Comparison of ENCODE assay signal across 8 mouse cellular contexts in the genomic region with DNA sequence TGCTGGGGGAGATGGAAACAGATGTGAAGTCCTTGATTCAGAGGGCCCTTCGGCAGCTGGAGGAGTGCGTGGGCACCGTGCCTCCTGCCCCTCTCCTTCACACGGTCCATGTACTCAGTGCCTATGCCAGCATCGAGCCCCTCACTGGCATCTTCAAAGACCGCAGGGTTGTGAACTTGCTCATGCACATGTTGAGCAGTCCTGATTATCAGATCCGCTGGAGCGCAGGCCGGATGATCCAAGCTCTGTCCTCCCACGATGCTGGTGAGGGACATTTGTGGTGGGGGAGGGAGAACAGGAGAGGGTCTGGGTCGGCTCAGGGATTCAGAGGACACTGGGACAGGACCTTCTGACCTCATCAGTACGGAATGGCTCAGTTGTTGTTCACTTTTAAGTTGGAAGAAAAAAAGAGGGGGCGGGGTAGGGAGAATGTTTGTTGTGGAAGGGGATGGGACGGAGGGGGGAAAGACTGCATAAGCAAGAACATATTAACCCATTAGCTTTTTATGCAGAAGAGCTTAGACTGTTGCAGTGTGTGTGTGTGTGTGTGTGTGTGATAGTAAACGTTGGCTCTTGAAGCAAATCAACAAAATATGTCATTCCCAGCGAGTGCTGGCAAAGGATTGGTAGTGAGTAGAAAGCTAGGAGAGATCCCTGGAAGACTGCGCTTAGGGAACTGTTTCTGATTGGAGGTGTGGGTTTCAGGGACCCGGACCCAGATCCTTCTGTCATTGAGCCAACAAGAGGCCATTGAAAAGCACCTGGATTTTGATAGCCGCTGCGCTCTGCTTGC. TPM values are rescaled to one million over a fixed set of nuclear protein-coding genes. Genes with fewer than 3 reads are reported as not detected.
DNase-seq lines count a peak whose midpoint lies in the region; ATAC-seq lines count a peak whose summit lies in the region.

No protein-coding gene starts in this region.

- H3K4me2 ChIP-seq in lung, embryonic 16.5 days (ENCODE audit: low read depth, low read length) = peak overlapping the region; percentile 67
- peak overlapping the region; percentile 82 for H3K4me2 ChIP-seq in forebrain, embryonic 14.5 days (ENCODE audit: low read length)
- H3K4me2 ChIP-seq in limb, embryonic 13.5 days (replicated peaks) = peak overlapping the region; percentile 94
- peak overlapping the region; percentile 75 for H3K4me2 ChIP-seq in stomach, embryonic 14.5 days (replicated peaks; ENCODE audit: low read depth, low read length)

- H3K27ac ChIP-seq in lung, embryonic 16.5 days (ENCODE audit: low read length) = 0 out of 2 replicates have a peak overlapping the region, but pooled peaks have one; percentile 97
- H3K27ac ChIP-seq in forebrain, embryonic 14.5 days (ENCODE audit: low read depth, low read length) = no peak overlapping the region
- no peak overlapping the region for H3K27ac ChIP-seq in limb, embryonic 13.5 days
- H3K27ac ChIP-seq in stomach, embryonic 14.5 days (ENCODE audit: low read length) = no peak overlapping the region

- H3K4me1 ChIP-seq in lung, embryonic 16.5 days (replicated peaks; ENCODE audit: control insufficient read depth, insufficient read depth, low read length) = peaks cover 28% of the 10 kb centered on the region
- H3K4me1 ChIP-seq in forebrain, embryonic 14.5 days (ENCODE audit: control insufficient read depth, insufficient read depth, low read length) = peaks cover 22% of the 10 kb centered on the region
- H3K4me1 ChIP-seq in limb, embryonic 13.5 days = peaks cover 40% of the 10 kb centered on the region
- peaks cover 28% of the 10 kb centered on the region for H3K4me1 ChIP-seq in stomach, embryonic 14.5 days (ENCODE audit: control insufficient read depth, insufficient read depth, low read length)

- intact Hi-C loops in left cerebral cortex, postnatal 10 days (cut with DNase I) = no loop called here

- H3K4me3 ChIP-seq in lung, embryonic 16.5 days (ENCODE audit: low read length) = peak overlapping the region; percentile 79
- H3K4me3 ChIP-seq in forebrain, embryonic 14.5 days (ENCODE audit: low read depth, low read length) = no peak overlapping the region
- peak overlapping the region; percentile 80 for H3K4me3 ChIP-seq in limb, embryonic 13.5 days
- peak overlapping the region; percentile 83 for H3K4me3 ChIP-seq in stomach, embryonic 14.5 days (ENCODE audit: low read depth, low read length)

- H3K9ac ChIP-seq in lung, embryonic 16.5 days (ENCODE audit: low read length) = peak overlapping the region; percentile 80
- H3K9ac ChIP-seq in forebrain, embryonic 14.5 days (ENCODE audit: low read length) = peak overlapping the region; percentile 93
- H3K9ac ChIP-seq in limb, embryonic 13.5 days = peak overlapping the region; percentile 95
- H3K9ac ChIP-seq in stomach, embryonic 14.5 days (replicated peaks; ENCODE audit: low read depth, low read length) = peak overlapping the region; percentile 86

- H3K9me3 ChIP-seq in lung, embryonic 16.5 days (ENCODE audit: control insufficient read depth, low read length) = 0 out of 2 replicates have a peak, but pooled peaks cover 3% of the 10 kb centered on the region
- no peaks in the 10 kb centered on the region for H3K9me3 ChIP-seq in forebrain, embryonic 14.5 days (replicated peaks; ENCODE audit: control insufficient read depth, low read length)
- no peaks in the 10 kb centered on the region for H3K9me3 ChIP-seq in limb, embryonic 13.5 days
- no peaks in the 10 kb centered on the region for H3K9me3 ChIP-seq in stomach, embryonic 14.5 days (ENCODE audit: control insufficient read depth, low read depth, low read length)

- no peak for DNase-seq in lung, postnatal 36 days
- DNase-seq in forebrain, embryonic 14.5 days (ENCODE audit: low spot score) = peak; percentile 47
- no peak for DNase-seq in gastrocnemius, adult 18-20 months (ENCODE audit: low spot score)
- no peak for DNase-seq in left cerebral cortex, postnatal 10 days (ENCODE audit: extremely low spot score in 1 of 2, low spot score in 2 of 2)
- no peak for DNase-seq in urinary bladder, postnatal 10 days (ENCODE audit: low spot score)

- H3K36me3 ChIP-seq in lung, embryonic 16.5 days (ENCODE audit: control insufficient read depth, insufficient read depth, low read length) = peaks cover 35% of the 10 kb centered on the region
- peaks cover 49% of the 10 kb centered on the region for H3K36me3 ChIP-seq in forebrain, embryonic 14.5 days (ENCODE audit: control insufficient read depth, insufficient read depth, low read length)
- H3K36me3 ChIP-seq in limb, embryonic 13.5 days = peaks cover 66% of the 10 kb centered on the region
- peaks cover 54% of the 10 kb centered on the region for H3K36me3 ChIP-seq in stomach, embryonic 14.5 days (ENCODE audit: control insufficient read depth, insufficient read depth, low read length)

- ATAC-seq in lung, embryonic 16.5 days (ENCODE audit: low read depth) = no peak
- ATAC-seq in forebrain, embryonic 14.5 days = no peak
- ATAC-seq in limb, embryonic 13.5 days (ENCODE audit: low FRiP score, low read depth) = no peak
- ATAC-seq in stomach, embryonic 14.5 days (ENCODE audit: insufficient number of reproducible peaks, insufficient read depth, low FRiP score, low read depth) = no peak

- WGBS in lung, embryonic 16.5 days = 59% methylated on average over 20 of the region's 20 CpGs
- 77% methylated on average over 20 of the region's 20 CpGs for WGBS in forebrain, embryonic 14.5 days
- WGBS in limb, embryonic 13.5 days = 72% methylated on average over 20 of the region's 20 CpGs
- WGBS in stomach, embryonic 14.5 days = 70% methylated on average over 20 of the region's 20 CpGs

- H3K27me3 ChIP-seq in lung, embryonic 16.5 days (ENCODE audit: control insufficient read depth, insufficient read depth, low read depth, low read length) = no peaks in the 10 kb centered on the region
- no peaks in the 10 kb centered on the region for H3K27me3 ChIP-seq in forebrain, embryonic 14.5 days (replicated peaks; ENCODE audit: control insufficient read depth, insufficient read depth, low read length)
- no peaks in the 10 kb centered on the region for H3K27me3 ChIP-seq in limb, embryonic 13.5 days
- H3K27me3 ChIP-seq in stomach, embryonic 14.5 days (ENCODE audit: control insufficient read depth, insufficient read depth, low read length) = no peaks in the 10 kb centered on the region

RNA-seq across cellular contexts. Expression of gene Cul7, which starts 1.8 kb away (rescaled TPM):
- polyA plus RNA-seq in lung, embryonic 16.5 days (2015; fragmentation: Nextera tagmentation; extraction: Ambion mirVana) = 49.1 and 50.8 TPM in 2 replicates
- polyA plus RNA-seq in forebrain, embryonic 14.5 days (2014; fragmentation: Nextera tagmentation; extraction: Ambion mirVana) = 28.3 and 30.2 TPM in 2 replicates
- polyA plus RNA-seq in limb, embryonic 13.5 days (2015; fragmentation: Nextera tagmentation; extraction: Ambion mirVana) = 63.2 and 66.0 TPM in 2 replicates
- 45.9 and 47.2 TPM in 2 replicates for polyA plus RNA-seq in stomach, embryonic 14.5 days (2014; fragmentation: Nextera tagmentation; extraction: Ambion mirVana)
- total RNA-seq in gastrocnemius, adult 18-20 months (2021) = 1 to 10 TPM; 3.4 to 4.1 TPM
- 10 to 100 TPM; 39.3 to 46.5 TPM for total RNA-seq in left cerebral cortex, postnatal 10 days (2021)

RNA-seq across cellular contexts. Expression of gene Mrpl2, which starts 5.9 kb away (rescaled TPM):
- 93.0 and 97.4 TPM in 2 replicates for polyA plus RNA-seq in lung, embryonic 16.5 days (2015; fragmentation: Nextera tagmentation; extraction: Ambion mirVana)
- polyA plus RNA-seq in forebrain, embryonic 14.5 days (2014; fragmentation: Nextera tagmentation; extraction: Ambion mirVana) = 83.3 and 108 TPM in 2 replicates
- polyA plus RNA-seq in limb, embryonic 13.5 days (2015; fragmentation: Nextera tagmentation; extraction: Ambion mirVana) = 104 and 106 TPM in 2 replicates
- polyA plus RNA-seq in stomach, embryonic 14.5 days (2014; fragmentation: Nextera tagmentation; extraction: Ambion mirVana) = 99.2 and 104 TPM in 2 replicates
- total RNA-seq in gastrocnemius, adult 18-20 months (2021) = 100 to 1,000 TPM; 104 TPM
- total RNA-seq in left cerebral cortex, postnatal 10 days (2021) = 10 to 100 TPM; 44.6 to 50.5 TPM

RNA-seq across cellular contexts. Expression of gene Klc4, which starts 6.1 kb away (rescaled TPM):
- polyA plus RNA-seq in lung, embryonic 16.5 days (2015; fragmentation: Nextera tagmentation; extraction: Ambion mirVana) = 27.6 and 30.8 TPM in 2 replicates
- polyA plus RNA-seq in forebrain, embryonic 14.5 days (2014; fragmentation: Nextera tagmentation; extraction: Ambion mirVana) = 34.7 and 38.8 TPM in 2 replicates
- polyA plus RNA-seq in limb, embryonic 13.5 days (2015; fragmentation: Nextera tagmentation; extraction: Ambion mirVana) = 26.4 and 26.5 TPM in 2 replicates
- 31.0 and 32.3 TPM in 2 replicates for polyA plus RNA-seq in stomach, embryonic 14.5 days (2014; fragmentation: Nextera tagmentation; extraction: Ambion mirVana)
- total RNA-seq in gastrocnemius, adult 18-20 months (2021) = 10 to 100 TPM; 12.6 to 13.4 TPM
- total RNA-seq in left cerebral cortex, postnatal 10 days (2021) = 10 to 100 TPM; 14.7 to 15.0 TPM

RNA-seq across cellular contexts. Expression of gene Rrp36, which starts 22.2 kb away (rescaled TPM):
- 51.4 and 51.6 TPM in 2 replicates for polyA plus RNA-seq in lung, embryonic 16.5 days (2015; fragmentation: Nextera tagmentation; extraction: Ambion mirVana)
- 30.1 and 31.4 TPM in 2 replicates for polyA plus RNA-seq in forebrain, embryonic 14.5 days (2014; fragmentation: Nextera tagmentation; extraction: Ambion mirVana)
- 67.6 and 73.9 TPM in 2 replicates for polyA plus RNA-seq in limb, embryonic 13.5 days (2015; fragmentation: Nextera tagmentation; extraction: Ambion mirVana)
- polyA plus RNA-seq in stomach, embryonic 14.5 days (2014; fragmentation: Nextera tagmentation; extraction: Ambion mirVana) = 52.3 and 53.5 TPM in 2 replicates
- 10 to 100 TPM in 1 of 2 experiments, 1 to 10 TPM in 1; 8.4 to 11.8 TPM for total RNA-seq in gastrocnemius, adult 18-20 months (2021)
- 10 to 100 TPM; 14.8 to 19.3 TPM for total RNA-seq in left cerebral cortex, postnatal 10 days (2021)

RNA-seq across cellular contexts. Expression of gene Ptk7, which starts 22.6 kb away (rescaled TPM):
- polyA plus RNA-seq in lung, embryonic 16.5 days (2015; fragmentation: Nextera tagmentation; extraction: Ambion mirVana) = 141 and 143 TPM in 2 replicates
- 15.3 and 19.0 TPM in 2 replicates for polyA plus RNA-seq in forebrain, embryonic 14.5 days (2014; fragmentation: Nextera tagmentation; extraction: Ambion mirVana)
- polyA plus RNA-seq in limb, embryonic 13.5 days (2015; fragmentation: Nextera tagmentation; extraction: Ambion mirVana) = 128 and 138 TPM in 2 replicates
- polyA plus RNA-seq in stomach, embryonic 14.5 days (2014; fragmentation: Nextera tagmentation; extraction: Ambion mirVana) = 37.6 and 45.2 TPM in 2 replicates
- total RNA-seq in gastrocnemius, adult 18-20 months (2021) = under 1 TPM; 0.30 to 0.38 TPM
- 10 to 100 TPM; 18.5 to 18.8 TPM for total RNA-seq in left cerebral cortex, postnatal 10 days (2021)
